Mouse (Mus musculus) erythroblast, adult 5-6 weeks (primary cell): Measurements from ENCODE around the gene Dnah12. TPM values are rescaled to one million over a fixed set of nuclear protein-coding genes. Genes with fewer than 3 reads are reported as not detected.
"Not testable (repeated sequence)": the region's sequence is repeated elsewhere in the genome, so short reads cannot be mapped to it uniquely, and the experiment has no call there.

ENCODE experiments used
- ATAC-seq: replicated peaks from 2 replicates; pipeline ENCODE4 v1.8.0; 2016; ENCODE audit warnings: moderate number of reproducible peaks, mild to moderate bottlenecking, moderate TSS enrichment, inconsistent platforms; ENCODE audit not compliant: poor library complexity, low FRiP score, severe bottlenecking
- total RNA-seq, 2 experiments: library from RNA; stranded (forward) in 1 of 2; stranded (reverse) in 1 of 2; fragments of 150-400 nt in 1 of 2; fragments of 200-764, 138-1000 nt in 1 of 2; gene quantifications; 2 replicates each; pipeline versions ENCODE4 v1.2.3 to v1.2.4; 2015 to 2017; ENCODE audit warnings: low replicate concordance in 2 of 2

The Dnah12 gene
- total RNA-seq, 2 experiments from 2014 or later, result 0.38 to 1.0 TPM

- ATAC-seq, result no peak; the same call in 1 of the 2 replicates
These were observed 4.8 kb downstream of the Dnah12 start for GRCm38 (mm10) chr14:26697912-26698311.

GRCm38 (mm10) chr14:26705246-26705645 lies 12.2 kb downstream of the Dnah12 start:
- ATAC-seq, result not testable (repeated sequence)

- not testable (repeated sequence) for ATAC-seq
These were observed 26.6 kb downstream of the Dnah12 start for GRCm38 (mm10) chr14:26719696-26720095.

GRCm38 (mm10) chr14:26724898-26725297 lies 31.8 kb downstream of the Dnah12 start:
- ATAC-seq, result no peak

GRCm38 (mm10) chr14:26758566-26758965 lies 65.5 kb downstream of the Dnah12 start:
- no peak for ATAC-seq

- no peak for ATAC-seq
These were observed 71.8 kb downstream of the Dnah12 start for GRCm38 (mm10) chr14:26764827-26765226.

GRCm38 (mm10) chr14:26768195-26768594 lies 75.1 kb downstream of the Dnah12 start:
- ATAC-seq, result no peak

GRCm38 (mm10) chr14:26773536-26773935 lies 80.5 kb downstream of the Dnah12 start:
- no peak for ATAC-seq

- ATAC-seq, result no peak
These were observed 90.7 kb downstream of the Dnah12 start for GRCm38 (mm10) chr14:26783731-26784130.

- no peak for ATAC-seq
These were observed 92.6 kb downstream of the Dnah12 start for GRCm38 (mm10) chr14:26785695-26786094.

GRCm38 (mm10) chr14:26794431-26794830 lies 101.4 kb downstream of the Dnah12 start:
- no peak for ATAC-seq

GRCm38 (mm10) chr14:26798330-26798729 lies 105.3 kb downstream of the Dnah12 start:
- ATAC-seq, result no peak

GRCm38 (mm10) chr14:26799286-26799685 lies 106.2 kb downstream of the Dnah12 start:
- no peak for ATAC-seq

GRCm38 (mm10) chr14:26805500-26805899 lies 112.4 kb downstream of the Dnah12 start:
- no peak for ATAC-seq

- ATAC-seq, result no peak
These were observed 119.7 kb downstream of the Dnah12 start for GRCm38 (mm10) chr14:26812734-26813133.

GRCm38 (mm10) chr14:26813871-26814270 lies 120.8 kb downstream of the Dnah12 start:
- no peak for ATAC-seq

- ATAC-seq, result no peak
These were observed 121.8 kb downstream of the Dnah12 start for GRCm38 (mm10) chr14:26814908-26815307.

- no peak for ATAC-seq
These were observed 123.7 kb downstream of the Dnah12 start for GRCm38 (mm10) chr14:26816785-26817184.

GRCm38 (mm10) chr14:26826020-26826419 lies 132.9 kb downstream of the Dnah12 start:
- ATAC-seq, result no peak

GRCm38 (mm10) chr14:26853053-26853452 lies 160.0 kb downstream of the Dnah12 start:
- no peak for ATAC-seq

- no peak for ATAC-seq
These were observed 161.0 kb downstream of the Dnah12 start for GRCm38 (mm10) chr14:26854066-26854465.

GRCm38 (mm10) chr14:26858364-26858763 lies 165.3 kb downstream of the Dnah12 start:
- ATAC-seq, result no peak
